Mouse (Mus musculus) WW6 (cell line): ENCODE measurements around the gene Ogdh.

Experiments used
- DNase-seq: peaks from one replicate; pipeline ENCODE4 v3.0.0-alpha.2; 2013; ENCODE audit warnings: low read depth, low spot score

Gene Ogdh

GRCm38 (mm10) chr11:6405591-6406081, 114.2 kb downstream of the Ogdh start:
- DNase-seq: no peak
